ENCODE assay signal across 20 mouse cellular contexts in genomic region chr8:87794639-87795038, GRCm38 (mm10).
DNase-seq lines count a peak whose midpoint lies in the region; ATAC-seq lines count a peak whose summit lies in the region.
"Had no signal": no experiment of that assay in that cellular context is flagged by ENCODE, and none has a peak within 500 bp of the region (broad histone marks: within the 10 kb centered on the region; RNA-seq: fewer than 3 reads in every experiment).

No protein-coding gene starts in this region.

- no peak overlapping the region for H3K4me3 ChIP-seq in forebrain, embryonic 12.5 days (replicated peaks)
- no peak overlapping the region for H3K4me3 ChIP-seq in forebrain, embryonic 10.5 days
- H3K4me3 ChIP-seq in midbrain, embryonic 12.5 days = no peak overlapping the region
- no peak overlapping the region for H3K4me3 ChIP-seq in midbrain, embryonic 11.5 days (ENCODE audit: low read depth, low read length)
- no peak overlapping the region for H3K4me3 ChIP-seq in forebrain, embryonic 15.5 days
- no peak overlapping the region for H3K4me3 ChIP-seq in limb, embryonic 15.5 days
- H3K4me3 ChIP-seq: heart, embryonic 13.5 days; layer of hippocampus, adult 2 months; liver, embryonic 13.5 days; myocyte had no signal

- no peak overlapping the region for H3K9ac ChIP-seq in forebrain, embryonic 12.5 days
- no peak overlapping the region for H3K9ac ChIP-seq in midbrain, embryonic 12.5 days (replicated peaks)
- H3K9ac ChIP-seq in midbrain, embryonic 11.5 days (ENCODE audit: low read length) = no peak overlapping the region
- no peak overlapping the region for H3K9ac ChIP-seq in forebrain, embryonic 15.5 days (replicated peaks)
- no peak overlapping the region for H3K9ac ChIP-seq in limb, embryonic 15.5 days
- H3K9ac ChIP-seq: heart, embryonic 13.5 days; liver, embryonic 13.5 days had no signal

- no peak for DNase-seq in forebrain, embryonic 10.5 days (ENCODE audit: extremely low spot score, low spot score)
- no peak for DNase-seq in midbrain, embryonic 11.5 days (ENCODE audit: low spot score, missing footprints)
- no peak for DNase-seq in cerebellum, postnatal 4 days (ENCODE audit: low spot score in 2 of 2)
- DNase-seq in natural killer cell, adult 2 months (ENCODE audit: low spot score in 2 of 2) = no peak
- DNase-seq: adrenal gland, postnatal 14 days; cerebellum, adult 18-20 months; heart, postnatal 36 days; kidney, postnatal 10 days; liver, embryonic 13.5 days; right cerebral cortex, adult 18-20 months; spleen, adult 18-20 months; thymus, adult 18-20 months had no signal

- 0 out of 2 replicates have a peak overlapping the region, but pooled peaks have one; percentile 4 for H3K27ac ChIP-seq in forebrain, embryonic 12.5 days
- H3K27ac ChIP-seq in forebrain, embryonic 10.5 days = no peak overlapping the region
- H3K27ac ChIP-seq in midbrain, embryonic 12.5 days (replicated peaks) = 0 out of 2 replicates have a peak overlapping the region, but pooled peaks have one; percentile 52
- H3K27ac ChIP-seq in midbrain, embryonic 11.5 days (ENCODE audit: low read depth, low read length) = no peak overlapping the region
- peak overlapping the region; percentile 51; the same call in 1 of the 2 replicates for H3K27ac ChIP-seq in forebrain, embryonic 15.5 days (replicated peaks)
- H3K27ac ChIP-seq in limb, embryonic 15.5 days = 0 out of 2 replicates have a peak overlapping the region, but pooled peaks have one; percentile 17
- H3K27ac ChIP-seq: heart, embryonic 13.5 days; layer of hippocampus, adult 2 months; liver, embryonic 13.5 days had no signal

- no peaks in the 10 kb centered on the region for H3K36me3 ChIP-seq in forebrain, embryonic 12.5 days (replicated peaks)
- H3K36me3 ChIP-seq in forebrain, embryonic 10.5 days (replicated peaks) = peaks cover 3% of the 10 kb centered on the region; the same call in 1 of the 2 replicates
- H3K36me3 ChIP-seq in midbrain, embryonic 12.5 days = no peaks in the 10 kb centered on the region
- no peaks in the 10 kb centered on the region for H3K36me3 ChIP-seq in midbrain, embryonic 11.5 days (ENCODE audit: control insufficient read depth, insufficient read depth, low read length)
- no peaks in the 10 kb centered on the region for H3K36me3 ChIP-seq in forebrain, embryonic 15.5 days
- no peaks in the 10 kb centered on the region for H3K36me3 ChIP-seq in limb, embryonic 15.5 days
- H3K36me3 ChIP-seq: heart, embryonic 13.5 days; liver, embryonic 13.5 days had no signal

- H3K9me3 ChIP-seq in forebrain, embryonic 12.5 days = no peaks in the 10 kb centered on the region
- H3K9me3 ChIP-seq in forebrain, embryonic 10.5 days = no peaks in the 10 kb centered on the region
- no peaks in the 10 kb centered on the region for H3K9me3 ChIP-seq in midbrain, embryonic 12.5 days
- no peaks in the 10 kb centered on the region for H3K9me3 ChIP-seq in midbrain, embryonic 11.5 days (ENCODE audit: control insufficient read depth, low read length)
- H3K9me3 ChIP-seq in forebrain, embryonic 15.5 days = no peaks in the 10 kb centered on the region
- no peaks in the 10 kb centered on the region for H3K9me3 ChIP-seq in limb, embryonic 15.5 days
- H3K9me3 ChIP-seq: heart, embryonic 13.5 days; liver, embryonic 13.5 days had no signal

- no peak for ATAC-seq in forebrain, embryonic 12.5 days (ENCODE audit: low FRiP score)
- no peak for ATAC-seq in midbrain, embryonic 12.5 days (ENCODE audit: low FRiP score, low read depth)
- ATAC-seq in midbrain, embryonic 11.5 days (ENCODE audit: low FRiP score) = no peak
- ATAC-seq in forebrain, embryonic 15.5 days (replicated peaks) = peak; percentile 51
- 0 out of 2 replicates have a peak, but pooled peaks have one; percentile 20 for ATAC-seq in limb, embryonic 15.5 days (ENCODE audit: insufficient number of reproducible peaks, low FRiP score, low TSS enrichment, low read depth)
- ATAC-seq: intestine, postnatal 0 days had no signal

- H3K4me2 ChIP-seq in forebrain, embryonic 12.5 days = no peak overlapping the region
- H3K4me2 ChIP-seq in midbrain, embryonic 12.5 days (replicated peaks) = no peak overlapping the region
- H3K4me2 ChIP-seq in midbrain, embryonic 11.5 days = no peak overlapping the region
- H3K4me2 ChIP-seq in forebrain, embryonic 15.5 days (replicated peaks) = no peak overlapping the region
- no peak overlapping the region for H3K4me2 ChIP-seq in limb, embryonic 15.5 days
- H3K4me2 ChIP-seq: heart, embryonic 13.5 days; liver, embryonic 13.5 days had no signal

- H3K4me1 ChIP-seq in forebrain, embryonic 12.5 days = peaks cover 27% of the 10 kb centered on the region
- peaks cover 33% of the 10 kb centered on the region for H3K4me1 ChIP-seq in forebrain, embryonic 10.5 days
- peaks cover 14% of the 10 kb centered on the region for H3K4me1 ChIP-seq in midbrain, embryonic 12.5 days
- no peaks in the 10 kb centered on the region; the same call in 1 of the 2 replicates for H3K4me1 ChIP-seq in midbrain, embryonic 11.5 days (ENCODE audit: control insufficient read depth, insufficient read depth, low read length)
- peaks cover 5% of the 10 kb centered on the region for H3K4me1 ChIP-seq in forebrain, embryonic 15.5 days
- H3K4me1 ChIP-seq in limb, embryonic 15.5 days = peaks cover 21% of the 10 kb centered on the region
- H3K4me1 ChIP-seq: liver, embryonic 13.5 days had no signal

- no peaks in the 10 kb centered on the region for H3K27me3 ChIP-seq in forebrain, embryonic 12.5 days
- H3K27me3 ChIP-seq in forebrain, embryonic 10.5 days (ENCODE audit: poor library complexity, severe bottlenecking) = no peaks in the 10 kb centered on the region
- no peaks in the 10 kb centered on the region for H3K27me3 ChIP-seq in midbrain, embryonic 12.5 days
- H3K27me3 ChIP-seq in midbrain, embryonic 11.5 days (ENCODE audit: control insufficient read depth, insufficient read depth, low read length) = no peaks in the 10 kb centered on the region
- no peaks in the 10 kb centered on the region for H3K27me3 ChIP-seq in forebrain, embryonic 15.5 days
- H3K27me3 ChIP-seq in limb, embryonic 15.5 days = no peaks in the 10 kb centered on the region
- H3K27me3 ChIP-seq: heart, embryonic 13.5 days; liver, embryonic 13.5 days had no signal

- WGBS in forebrain, embryonic 12.5 days = 65% methylated on average over 10 of the region's 10 CpGs
- WGBS in forebrain, embryonic 10.5 days = 84% methylated on average over 10 of the region's 10 CpGs
- 71% methylated on average over 10 of the region's 10 CpGs for WGBS in midbrain, embryonic 12.5 days
- WGBS in midbrain, embryonic 11.5 days = 85% methylated on average over 10 of the region's 10 CpGs
- 35% methylated on average over 10 of the region's 10 CpGs for WGBS in forebrain, embryonic 15.5 days
- WGBS in limb, embryonic 15.5 days = 47% methylated on average over 10 of the region's 10 CpGs

Comparison
In these comparisons a context has a peak if more than half of its experiments do, and no peak if none do; other contexts are left out.
1. ATAC-seq: peak in forebrain, embryonic 15.5 days (single experiment) and limb, embryonic 15.5 days (single experiment); none in forebrain, embryonic 12.5 days (single experiment), midbrain, embryonic 12.5 days (single experiment) and midbrain, embryonic 11.5 days (single experiment).
2. H3K27ac ChIP-seq: peak in forebrain, embryonic 12.5 days (single experiment), midbrain, embryonic 12.5 days (single experiment), forebrain, embryonic 15.5 days (single experiment) and limb, embryonic 15.5 days (single experiment); none in forebrain, embryonic 10.5 days (single experiment) and midbrain, embryonic 11.5 days (single experiment).